9 mouse cellular contexts compared by ENCODE assay signal in genomic region chr8:87619118-87619517, GRCm38 (mm10). TPM values are rescaled to one million over a fixed set of nuclear protein-coding genes. Genes with fewer than 3 reads are reported as not detected.
A peak's percentile ranks its signal among the peaks of the same experiment; 100 is the strongest.
DNase-seq lines count a peak whose midpoint lies in the region; ATAC-seq and TF ChIP-seq lines count a peak whose summit lies in the region.
"Had no signal": no experiment of that assay in that cellular context is flagged by ENCODE, and none has a peak within 500 bp of the region (broad histone marks: within the 10 kb centered on the region; RNA-seq: fewer than 3 reads in every experiment).

No protein-coding gene starts in this region.

- peaks cover 31% of the 10 kb centered on the region for H3K4me1 ChIP-seq in neural tube, embryonic 13.5 days (replicated peaks)
- no peaks in the 10 kb centered on the region for H3K4me1 ChIP-seq in stomach, postnatal 0 days (replicated peaks; ENCODE audit: control insufficient read depth, insufficient read depth)

- no peak overlapping the region for H3K4me2 ChIP-seq in neural tube, embryonic 13.5 days
- no peak overlapping the region for H3K4me2 ChIP-seq in stomach, postnatal 0 days (replicated peaks; ENCODE audit: low read depth)

- H3K27me3 ChIP-seq in neural tube, embryonic 13.5 days: no peaks in the 10 kb centered on the region
- H3K27me3 ChIP-seq in stomach, postnatal 0 days (ENCODE audit: control insufficient read depth, insufficient read depth, low read length): no peaks in the 10 kb centered on the region

- 49% methylated on average over 7 of the region's 7 CpGs for WGBS in neural tube, embryonic 13.5 days
- 35% methylated on average over 7 of the region's 7 CpGs for WGBS in stomach, postnatal 0 days

- H3K9ac ChIP-seq in neural tube, embryonic 13.5 days: no peak overlapping the region
- no peak overlapping the region for H3K9ac ChIP-seq in stomach, postnatal 0 days (ENCODE audit: low read length)

- peak; percentile 37 for TF ChIP-seq CTCF in stomach, postnatal 0 days (IDR thresholded peaks at IDR 0.05; ENCODE audit: low read depth)

- H3K36me3 ChIP-seq in neural tube, embryonic 13.5 days: no peaks in the 10 kb centered on the region
- no peaks in the 10 kb centered on the region for H3K36me3 ChIP-seq in stomach, postnatal 0 days (ENCODE audit: control insufficient read depth, insufficient read depth, low read length)

- intact Hi-C loops in heart, postnatal 14 days (cut with DNase I): no loop called here
- intact Hi-C loops in heart, postnatal 25 days (cut with DNase I): no loop called here

- peak; percentile 17 to 40 for DNase-seq in heart, postnatal 14 days
- no peak for DNase-seq in heart, postnatal 25 days (ENCODE audit: low spot score)
- DNase-seq in neural tube, embryonic 10.5 days (ENCODE audit: extremely low spot score, low spot score): no peak
- DNase-seq in cerebellum, postnatal 25 days: peak; percentile 81 to 82
- no peak for DNase-seq in stomach, postnatal 0 days (ENCODE audit: low spot score)
- DNase-seq in urinary bladder, postnatal 36 days (ENCODE audit: low spot score in 2 of 2): no peak
- no peak for DNase-seq in c-Kit-positive CD71-positive TER-119-positive erythroid progenitor cells, embryonic 14.5 days (ENCODE audit: low spot score)

- no peak overlapping the region for H3K4me3 ChIP-seq in neural tube, embryonic 13.5 days
- H3K4me3 ChIP-seq in stomach, postnatal 0 days (ENCODE audit: low read depth, low read length): no peak overlapping the region

- H3K27ac ChIP-seq in neural tube, embryonic 13.5 days (replicated peaks): peak overlapping the region; percentile 34; the same call in 1 of the 2 replicates
- no peak overlapping the region for H3K27ac ChIP-seq in stomach, postnatal 0 days (replicated peaks)

- no peak for ATAC-seq in neural tube, embryonic 13.5 days (ENCODE audit: low read depth)
- ATAC-seq in stomach, postnatal 0 days (ENCODE audit: low FRiP score, low TSS enrichment): no peak

- TF ChIP-seq EP300 in stomach, postnatal 0 days (optimal IDR thresholded peaks at IDR 0.05): no peak

- H3K9me3 ChIP-seq in neural tube, embryonic 13.5 days: no peaks in the 10 kb centered on the region
- no peaks in the 10 kb centered on the region for H3K9me3 ChIP-seq in stomach, postnatal 0 days (ENCODE audit: control insufficient read depth, low read length)

RNA-seq across cellular contexts. Expression of gene 4933402J07Rik, which starts 55.5 kb away (rescaled TPM):
- total RNA-seq in heart, postnatal 14 days (2021): not detected
- not detected for total RNA-seq in heart, postnatal 25 days (2021)
- polyA plus RNA-seq in neural tube, embryonic 13.5 days (2015; fragmentation: Nextera tagmentation; extraction: Ambion mirVana): not detected in 2 replicates
- polyA plus RNA-seq in stomach, postnatal 0 days (2015; fragmentation: Nextera tagmentation; extraction: Ambion mirVana): not detected in 2 replicates
- total RNA-seq: left cerebral cortex, postnatal 10 days had no signal

Comparison
In these comparisons a context has a peak if more than half of its experiments do, and no peak if none do; other contexts are left out.
1. DNase-seq: peak in heart, postnatal 14 days (2 of 2) and cerebellum, postnatal 25 days (2 of 2); none in heart, postnatal 25 days (single experiment), neural tube, embryonic 10.5 days (single experiment), stomach, postnatal 0 days (single experiment), urinary bladder, postnatal 36 days (0 of 2) and c-Kit-positive CD71-positive TER-119-positive erythroid progenitor cells, embryonic 14.5 days (single experiment).